Mouse (Mus musculus) forebrain, embryonic 12.5 days (tissue): ENCODE data around the gene Gm47969. TPM values are rescaled to one million over a fixed set of nuclear protein-coding genes. Genes with fewer than 3 reads are reported as not detected.

Source experiments
- ATAC-seq: fragments of 200-750 bp; cut with Nextera tagmentation; 2 replicates; pipeline ENCODE4 v1.8.0; 2017; ENCODE audit warnings: moderate TSS enrichment; ENCODE audit not compliant: low FRiP score
- H3K27ac ChIP-seq: fragments of 300-500 bp; sonication (generic); 2 replicates; pipeline ENCODE4 v1.5.1; 2016; ENCODE audit warnings: mild to moderate bottlenecking
- H3K27me3 ChIP-seq: fragments of 300-500 bp; sonication (generic); 2 replicates; pipeline ENCODE4 v1.6.1; 2016; ENCODE audit warnings: mild to moderate bottlenecking
- H3K36me3 ChIP-seq: fragments of 300-500 bp; sonication (generic); replicated peaks from 2 replicates; pipeline ENCODE4 v1.6.1; 2016; ENCODE audit warnings: mild to moderate bottlenecking
- H3K4me1 ChIP-seq: fragments of 300-500 bp; sonication (generic); 2 replicates; pipeline ENCODE4 v1.6.1; 2016
- H3K4me2 ChIP-seq: fragments of 300-500 bp; sonication (generic); 2 replicates; pipeline ENCODE4 v1.6.1; 2016; ENCODE audit warnings: mild to moderate bottlenecking, moderate library complexity
- H3K4me3 ChIP-seq: fragments of 300-500 bp; sonication (generic); replicated peaks from 2 replicates; pipeline ENCODE4 v1.5.1; 2016; ENCODE audit warnings: mild to moderate bottlenecking
- H3K9ac ChIP-seq: fragments of 300-500 bp; sonication (generic); 2 replicates; pipeline ENCODE4 v1.6.1; 2016; ENCODE audit warnings: mild to moderate bottlenecking
- H3K9me3 ChIP-seq: fragments of 300-500 bp; sonication (generic); 2 replicates; pipeline ENCODE4 v1.6.1; 2016
- WGBS: fragments of 180-500 bp; shearing (Covaris S2); methylation state at CpG from one replicate; pipeline ENCODE4 v1.1.7; 2016; 5-methylcytosine and 5-hydroxymethylcytosine counted together
- polyA plus RNA-seq: library from polyadenylated mRNA; unstranded; fragments of >200 nt; fragmentation: Nextera tagmentation; extraction: Ambion mirVana; gene quantifications from 2 replicates; pipeline ENCODE4 v1.2.1, GENCODE M21; 2016

Gene Gm47969
- polyA plus RNA-seq, 1 experiment from 2014 or later, result not detected

DNA sequence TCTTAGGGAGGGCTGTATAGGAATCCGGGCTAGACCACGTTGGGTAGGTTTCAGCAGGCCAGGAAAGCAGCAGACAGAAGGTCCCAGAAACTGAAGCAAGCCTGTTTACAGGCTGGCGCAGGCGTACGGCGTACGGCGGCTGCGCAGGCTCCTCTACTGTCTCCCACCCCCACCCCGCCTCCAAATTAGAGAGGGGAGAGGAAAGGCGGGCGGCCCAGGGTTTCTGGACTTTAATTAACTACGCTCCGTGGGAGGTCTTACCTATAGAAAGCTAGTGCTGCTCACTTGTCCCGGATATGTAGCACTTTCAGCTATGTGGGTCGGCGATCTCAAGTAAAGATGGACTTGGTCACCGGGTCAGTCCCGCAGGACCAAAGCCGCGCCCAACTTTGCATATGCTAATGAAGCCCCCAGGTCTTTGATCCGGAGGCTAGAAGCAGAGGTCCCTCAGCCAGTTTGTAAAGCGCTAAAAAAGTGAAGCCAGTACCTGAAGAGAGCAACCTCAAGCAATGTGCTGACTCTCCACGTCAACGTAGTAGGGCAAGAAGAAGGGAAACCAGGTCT is 6.5 kb upstream of the Gm47969 start, which contains the start of gene Slc19a3:
TSS of gene Slc19a3 (minus strand) at position 340 of the 564 bp plus-strand sequence.
- peak; percentile 90 for ATAC-seq
- H3K4me3 ChIP-seq, result peak within 1 kb of the TSS; percentile 45
- no peaks in the 10 kb centered on the region for H3K9me3 ChIP-seq
- peak within 1 kb of the TSS; percentile 64 for H3K4me2 ChIP-seq
- 0 out of 2 replicates have a peak, but pooled peaks cover 3% of the 10 kb centered on the region for H3K27me3 ChIP-seq
- WGBS, result under 1% methylated on average over 25 of the region's 25 CpGs
- no peak within 1 kb of the TSS for H3K27ac ChIP-seq
- no peaks in the 10 kb centered on the region for H3K36me3 ChIP-seq
- H3K4me1 ChIP-seq, result peaks cover 5% of the 10 kb centered on the region; the same call in 1 of the 2 replicates
- H3K9ac ChIP-seq, result peak within 1 kb of the TSS; percentile 42

DNA sequence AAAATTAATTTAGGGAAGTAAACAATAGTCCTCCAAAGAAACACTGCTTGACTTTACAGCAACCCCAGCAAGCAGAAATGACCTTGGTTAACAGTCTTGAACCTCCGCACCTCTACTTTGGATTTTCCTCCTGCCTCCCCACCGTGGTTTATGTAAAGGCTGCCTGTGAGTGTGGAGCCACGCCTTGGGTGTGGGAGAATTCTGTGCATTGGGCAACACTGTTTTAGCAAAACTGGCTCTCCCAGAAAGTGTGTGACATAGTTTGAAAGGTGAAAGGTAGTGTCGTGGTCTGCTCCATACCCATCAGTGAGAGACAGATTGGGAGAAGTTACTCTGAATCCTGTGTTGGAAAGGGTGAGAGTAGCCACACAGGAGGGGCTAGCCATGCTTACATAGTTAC is 5.7 kb upstream of the Gm47969 start:
- Histone ChIP-seq H3K4me3 (no peak overlapping the region), H3K4me2 (no peak overlapping the region), H3K9ac (no peak overlapping the region), H3K36me3 (no peaks in the 10 kb centered on the region), H3K27ac (no peak overlapping the region), H3K4me1 (peaks cover 5% of the 10 kb centered on the region; the same call in 1 of the 2 replicates), H3K27me3 (0 out of 2 replicates have a peak, but pooled peaks cover 3% of the 10 kb centered on the region), H3K9me3 (no peaks in the 10 kb centered on the region)
- WGBS, result 78% methylated on average over 4 of the region's 4 CpGs
- no peak for ATAC-seq

DNA sequence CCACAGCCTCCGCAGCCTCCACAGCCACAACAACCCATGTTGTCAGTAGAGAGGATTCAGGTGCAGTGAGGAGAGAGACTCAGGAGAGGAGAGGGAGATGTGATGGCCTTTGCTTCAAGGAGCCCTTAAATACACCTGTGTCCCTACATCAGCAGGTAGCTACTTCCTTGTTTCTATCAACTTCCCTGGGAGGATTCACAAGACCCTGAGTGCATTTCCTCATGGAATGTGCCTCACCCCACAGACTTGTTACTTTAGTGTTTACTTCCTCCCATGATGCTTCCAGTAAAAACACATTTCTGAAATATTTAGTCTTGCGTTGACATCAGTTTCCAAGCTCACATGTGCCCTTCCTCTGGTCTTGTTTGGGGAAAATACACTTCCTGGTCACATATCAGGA is 2.4 kb upstream of the Gm47969 start, which contains the start of gene Krtap28-10:
TSS of gene Krtap28-10 (minus strand) at position 101 of the 400 bp plus-strand sequence.
- Histone ChIP-seq H3K9me3 (no peaks in the 10 kb centered on the region), H3K27ac (no peak within 1 kb of the TSS), H3K27me3 (0 out of 2 replicates have a peak, but pooled peaks cover 3% of the 10 kb centered on the region), H3K4me2 (no peak within 1 kb of the TSS), H3K4me1 (peaks cover 5% of the 10 kb centered on the region; the same call in 1 of the 2 replicates), H3K36me3 (no peaks in the 10 kb centered on the region), H3K9ac (no peak within 1 kb of the TSS), H3K4me3 (no peak within 1 kb of the TSS)
- WGBS, result 87% methylated on average over 2 of the region's 2 CpGs
- ATAC-seq, result no peak

DNA sequence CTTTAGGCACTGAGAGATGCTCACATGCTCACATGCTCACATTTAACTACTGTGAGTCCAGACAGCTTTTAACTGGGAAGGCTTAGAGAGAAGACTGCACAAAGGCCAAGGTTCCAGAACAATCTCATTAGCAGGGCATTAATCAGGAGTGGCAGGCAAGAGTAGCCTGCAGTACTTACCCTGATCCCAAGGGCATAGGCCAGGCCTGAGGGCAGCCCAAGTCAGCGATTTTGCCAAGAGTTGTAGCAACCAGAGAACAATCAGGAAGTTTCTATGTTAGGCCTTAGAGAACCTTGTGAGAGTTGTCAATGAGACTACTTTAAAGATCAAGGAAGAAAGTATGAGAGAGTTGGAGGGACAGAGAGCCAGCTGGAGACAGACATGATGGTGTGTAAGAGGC is 13.7 kb downstream of the Gm47969 start:
- no peaks in the 10 kb centered on the region for H3K4me1 ChIP-seq
- H3K4me2 ChIP-seq, result no peak overlapping the region
- no peaks in the 10 kb centered on the region for H3K36me3 ChIP-seq
- no peak overlapping the region for H3K9ac ChIP-seq
- H3K4me3 ChIP-seq, result no peak overlapping the region
- WGBS, result 78% methylated on average over 1 of the region's 1 CpGs
- H3K9me3 ChIP-seq, result no peaks in the 10 kb centered on the region
- no peaks in the 10 kb centered on the region for H3K27me3 ChIP-seq
- no peak for ATAC-seq
- no peak overlapping the region for H3K27ac ChIP-seq

DNA sequence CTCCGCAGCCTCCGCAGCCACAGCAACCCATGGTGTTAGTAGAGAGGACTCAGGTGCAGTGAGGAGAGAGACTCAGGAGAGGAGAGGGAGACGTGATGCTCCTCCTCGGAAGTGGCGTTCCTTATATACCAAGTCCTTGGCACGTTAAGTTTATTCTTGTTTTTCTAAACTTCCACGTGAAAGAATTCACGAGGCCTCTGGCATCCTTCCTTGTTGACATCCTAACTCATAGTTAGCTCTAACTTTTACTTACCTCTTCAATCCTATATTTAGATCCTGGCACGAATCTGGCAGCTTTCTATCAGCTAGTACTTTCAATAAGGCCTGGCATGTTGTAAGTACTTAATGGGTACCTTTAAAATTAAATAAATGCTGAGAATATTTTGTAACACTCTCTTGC is 14.5 kb downstream of the Gm47969 start, which contains the start of gene A030005K14Rik:
TSS of gene A030005K14Rik (minus strand) at position 101 of the 400 bp plus-strand sequence.
- no peak within 1 kb of the TSS for H3K4me2 ChIP-seq
- no peaks in the 10 kb centered on the region for H3K36me3 ChIP-seq
- H3K9me3 ChIP-seq, result no peaks in the 10 kb centered on the region
- no peak within 1 kb of the TSS for H3K4me3 ChIP-seq
- H3K4me1 ChIP-seq, result no peaks in the 10 kb centered on the region
- WGBS, result 88% methylated on average over 9 of the region's 9 CpGs
- no peak within 1 kb of the TSS for H3K9ac ChIP-seq
- ATAC-seq, result no peak
- H3K27me3 ChIP-seq, result no peaks in the 10 kb centered on the region
- no peak within 1 kb of the TSS for H3K27ac ChIP-seq

DNA sequence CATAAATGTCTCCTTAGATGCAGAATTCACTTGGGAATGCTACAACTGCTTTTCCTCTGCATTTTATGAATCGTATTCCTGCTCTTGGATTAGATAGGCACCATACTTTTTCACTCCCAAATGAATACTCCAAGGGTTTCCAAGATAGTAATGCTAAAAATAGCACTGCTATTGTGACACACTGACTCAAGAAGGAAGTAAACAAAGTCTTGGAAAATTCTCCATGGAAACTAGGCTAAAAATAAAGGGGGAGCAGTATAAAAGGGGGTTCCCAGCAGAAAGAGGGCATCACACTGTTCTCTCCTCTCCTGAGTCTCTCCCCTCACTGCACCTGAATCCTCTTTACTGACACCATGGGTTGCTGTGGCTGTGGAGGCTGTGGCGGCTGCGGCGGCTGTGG is 15.9 kb downstream of the Gm47969 start, which contains the start of gene Krtap28-13:
TSS of gene Krtap28-13 (plus strand) at position 288 of the 400 bp plus-strand sequence.
- H3K9me3 ChIP-seq, result no peaks in the 10 kb centered on the region
- H3K4me3 ChIP-seq, result no peak within 1 kb of the TSS
- no peak within 1 kb of the TSS for H3K4me2 ChIP-seq
- no peaks in the 10 kb centered on the region for H3K27me3 ChIP-seq
- H3K36me3 ChIP-seq, result no peaks in the 10 kb centered on the region
- WGBS, result 96% methylated on average over 4 of the region's 4 CpGs
- no peak within 1 kb of the TSS for H3K9ac ChIP-seq
- no peaks in the 10 kb centered on the region for H3K4me1 ChIP-seq
- H3K27ac ChIP-seq, result no peak within 1 kb of the TSS
- no peak for ATAC-seq

DNA sequence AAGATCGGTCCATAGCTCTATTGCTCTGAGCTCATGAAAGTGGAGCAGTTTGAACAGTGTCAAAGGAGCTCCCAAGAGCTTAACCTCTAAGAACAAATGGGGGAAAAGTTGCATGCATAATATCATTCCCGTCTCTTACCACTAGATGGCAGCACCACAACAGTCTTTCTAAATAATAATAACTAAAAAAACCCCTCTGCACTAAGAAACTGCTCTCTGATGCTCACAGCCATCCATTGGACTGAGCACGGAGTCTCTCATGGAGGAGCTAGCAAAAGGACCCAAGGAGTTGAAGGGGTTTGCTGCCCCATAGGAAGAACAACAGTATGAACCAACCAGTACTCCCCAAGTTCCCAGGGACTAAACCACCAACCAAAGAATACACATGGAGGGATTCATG is 20.1 kb downstream of the Gm47969 start:
- no peaks in the 10 kb centered on the region for H3K4me1 ChIP-seq
- H3K9ac ChIP-seq, result no peak overlapping the region
- no peak overlapping the region for H3K4me2 ChIP-seq
- no peak overlapping the region for H3K4me3 ChIP-seq
- H3K27ac ChIP-seq, result no peak overlapping the region
- WGBS, result 27% methylated on average over 3 of the region's 3 CpGs
- no peaks in the 10 kb centered on the region for H3K36me3 ChIP-seq
- ATAC-seq, result no peak
- no peaks in the 10 kb centered on the region for H3K27me3 ChIP-seq
- no peaks in the 10 kb centered on the region for H3K9me3 ChIP-seq

DNA sequence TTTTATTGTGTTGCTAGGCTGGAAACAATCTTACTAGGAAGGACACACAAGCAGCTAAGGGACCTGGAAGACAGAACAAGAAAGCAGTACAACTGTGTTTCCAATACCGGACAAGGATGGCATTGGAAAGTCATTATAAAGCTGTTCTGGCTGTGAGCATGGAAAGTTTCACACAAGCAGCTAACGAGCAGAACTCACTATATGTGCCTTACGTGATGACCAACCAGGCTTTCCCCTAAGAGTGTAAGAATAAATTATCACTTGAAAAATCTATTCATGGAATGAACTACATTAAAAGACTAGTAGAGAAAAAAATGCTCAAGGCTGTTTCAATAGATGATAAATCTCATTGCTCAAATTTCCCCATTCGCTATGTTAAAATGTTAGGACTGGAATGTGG is 21.8 kb downstream of the Gm47969 start:
- Histone ChIP-seq H3K36me3 (no peaks in the 10 kb centered on the region), H3K4me2 (no peak overlapping the region), H3K9ac (no peak overlapping the region), H3K27ac (no peak overlapping the region), H3K9me3 (no peaks in the 10 kb centered on the region), H3K27me3 (no peaks in the 10 kb centered on the region), H3K4me3 (no peak overlapping the region), H3K4me1 (no peaks in the 10 kb centered on the region)
- WGBS, result 76% methylated on average over 4 of the region's 4 CpGs
- ATAC-seq, result no peak

DNA sequence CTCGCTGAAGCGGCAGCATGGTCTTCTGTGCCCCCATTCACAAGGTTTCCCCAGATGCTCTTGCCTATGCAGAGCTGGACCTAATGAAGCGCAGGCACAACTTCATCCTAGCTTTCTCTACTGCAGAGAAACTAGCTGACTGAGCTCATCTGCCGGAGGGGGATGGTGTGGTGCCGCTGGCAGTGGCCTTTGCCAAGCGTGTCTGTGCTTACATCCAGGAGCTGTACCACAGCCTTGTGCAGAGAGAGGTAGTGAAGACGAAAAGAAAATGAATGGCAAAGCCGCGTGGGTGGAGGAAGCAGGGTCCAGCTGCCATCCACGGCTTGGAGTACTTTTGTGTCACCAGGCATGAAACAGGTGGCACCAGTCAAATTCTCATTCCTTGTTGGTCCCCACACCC is 22.5 kb downstream of the Gm47969 start:
- Histone ChIP-seq H3K27me3 (no peaks in the 10 kb centered on the region), H3K9me3 (no peaks in the 10 kb centered on the region), H3K4me3 (no peak overlapping the region), H3K9ac (no peak overlapping the region), H3K4me2 (no peak overlapping the region), H3K27ac (no peak overlapping the region), H3K4me1 (no peaks in the 10 kb centered on the region), H3K36me3 (no peaks in the 10 kb centered on the region)
- no peak for ATAC-seq
- WGBS, result 90% methylated on average over 10 of the region's 10 CpGs

DNA sequence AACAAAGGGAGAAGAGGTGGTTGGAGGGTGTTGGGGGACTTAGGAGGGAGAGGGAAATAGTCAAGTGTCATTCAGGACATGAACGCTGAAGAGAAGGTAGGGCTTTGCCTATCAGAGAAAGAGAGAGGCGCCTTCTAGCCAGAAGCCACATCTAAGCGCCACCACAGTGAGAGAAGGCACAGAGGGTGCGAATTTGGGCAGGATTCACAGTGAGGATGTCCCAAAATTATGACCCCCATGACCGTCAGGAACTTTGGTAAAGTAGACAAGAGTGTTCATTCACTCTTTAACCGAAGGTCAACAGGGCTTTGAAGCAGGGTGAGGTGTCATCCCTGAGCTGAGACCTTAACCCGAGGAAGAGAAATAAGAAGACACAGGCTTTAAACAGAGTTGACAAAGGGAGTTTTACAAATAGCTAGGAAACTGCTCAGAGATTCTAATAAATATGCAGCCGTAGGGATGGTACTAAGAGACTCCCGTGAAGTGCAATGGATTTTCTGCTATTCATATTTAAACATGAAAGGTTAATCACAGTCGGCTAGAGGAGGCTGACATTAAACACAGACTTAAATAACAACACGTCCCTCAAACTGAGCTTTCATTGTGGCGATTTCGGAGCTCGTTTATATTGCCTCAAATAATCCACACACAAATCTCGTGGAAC is 30.9 kb downstream of the Gm47969 start:
- Histone ChIP-seq H3K9ac (no peak overlapping the region), H3K9me3 (no peaks in the 10 kb centered on the region), H3K36me3 (no peaks in the 10 kb centered on the region), H3K4me2 (peak overlapping the region; percentile 42), H3K4me1 (peaks cover 4% of the 10 kb centered on the region), H3K27ac (no peak overlapping the region), H3K4me3 (peak overlapping the region; percentile 22), H3K27me3 (no peaks in the 10 kb centered on the region)
- ATAC-seq, result peak; percentile 17; the same call in 1 of the 2 replicates
- WGBS, result 36% methylated on average over 15 of the region's 15 CpGs

DNA sequence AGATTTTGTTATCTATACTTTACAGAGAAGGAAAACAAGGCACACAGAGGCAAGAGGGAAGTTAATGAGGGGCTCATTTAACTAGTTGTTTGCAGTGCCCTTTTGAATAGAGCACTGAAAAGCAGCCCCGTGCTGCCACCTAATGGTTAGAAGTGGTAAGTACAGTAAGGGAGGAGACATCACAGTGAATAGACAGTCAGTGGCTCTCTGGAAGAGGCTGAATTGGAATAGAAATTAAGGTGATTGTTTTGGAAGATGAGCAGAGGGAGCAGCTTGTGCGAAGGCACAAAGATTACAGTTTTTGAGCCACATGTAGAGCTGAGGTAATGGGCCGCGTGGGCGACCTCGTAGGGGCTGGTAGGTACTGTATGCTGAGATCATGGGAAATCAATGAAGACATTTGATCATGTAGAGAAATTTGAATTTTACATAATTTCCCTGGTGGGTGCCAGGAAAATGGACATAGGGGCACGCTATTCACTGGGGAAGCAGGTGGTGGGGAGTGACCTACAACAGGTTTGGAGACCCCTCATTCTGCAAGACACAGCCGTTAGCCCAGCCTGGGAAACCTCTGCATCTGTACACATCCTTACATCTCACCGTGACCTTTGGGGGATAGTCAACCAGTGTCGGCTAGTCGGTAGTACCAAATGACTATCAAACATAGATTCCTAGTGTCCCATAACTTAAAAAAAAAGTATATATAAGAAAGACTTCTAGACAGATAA is 31.6 kb downstream of the Gm47969 start:
- no peak overlapping the region for H3K27ac ChIP-seq
- no peaks in the 10 kb centered on the region for H3K27me3 ChIP-seq
- H3K9me3 ChIP-seq, result no peaks in the 10 kb centered on the region
- peak overlapping the region; percentile 22 for H3K4me3 ChIP-seq
- peak; percentile 87 for ATAC-seq
- peaks cover 4% of the 10 kb centered on the region for H3K4me1 ChIP-seq
- H3K9ac ChIP-seq, result no peak overlapping the region
- 52% methylated on average over 11 of the region's 11 CpGs for WGBS
- peak overlapping the region; percentile 42 for H3K4me2 ChIP-seq
- H3K36me3 ChIP-seq, result no peaks in the 10 kb centered on the region

DNA sequence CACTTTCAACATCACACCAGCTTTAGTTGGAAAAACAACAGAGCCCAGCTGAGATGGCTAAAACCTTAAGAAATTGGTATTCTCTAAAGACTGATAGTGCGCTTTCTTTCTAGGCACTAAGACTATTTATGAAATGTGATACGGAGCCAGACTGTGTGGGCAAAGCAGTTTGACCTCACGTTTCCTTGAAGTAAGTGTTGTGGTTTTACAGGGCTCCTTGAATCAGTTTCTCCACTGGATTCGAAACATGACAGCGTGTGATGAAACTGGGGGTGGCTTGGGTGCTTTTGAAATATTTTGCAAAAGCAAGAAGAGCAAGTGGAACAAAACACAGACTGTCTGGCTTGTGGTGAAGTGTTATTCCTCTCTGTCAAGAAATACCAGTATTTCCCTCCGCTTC is 32.3 kb downstream of the Gm47969 start:
- Histone ChIP-seq H3K9ac (no peak overlapping the region), H3K4me1 (peaks cover 4% of the 10 kb centered on the region), H3K9me3 (no peaks in the 10 kb centered on the region), H3K27ac (no peak overlapping the region), H3K36me3 (no peaks in the 10 kb centered on the region), H3K4me2 (no peak overlapping the region), H3K4me3 (no peak overlapping the region), H3K27me3 (no peaks in the 10 kb centered on the region)
- no peak for ATAC-seq
- WGBS, result 88% methylated on average over 6 of the region's 6 CpGs
